Mouse (Mus musculus) Patski (cell line): ENCODE data around the gene Fam227a. TPM values are rescaled to one million over a fixed set of nuclear protein-coding genes. Genes with fewer than 3 reads are reported as not detected.
A peak's percentile ranks its signal among the peaks of the same experiment; 100 is the strongest.

Source experiments
- ATAC-seq: fragments of 100-300 bp; one replicate; pipeline ENCODE4 v1.8.0; 2021
- CTCF ChIA-PET: fragments of 350-600 bp; sonication (Branson Sonifier 250); formaldehyde crosslinking; loops from one replicate; lab custom pipeline; 2022; ENCODE audit warnings: inconsistent platforms; lab: Charles Lee
- POLR2A ChIA-PET: fragments of 350-600 bp; sonication (Branson Sonifier 250); formaldehyde crosslinking; loops from one replicate; lab custom pipeline; 2022; ENCODE audit warnings: antibody characterized with exemption, inconsistent platforms; lab: Charles Lee
- DNase-seq: peaks from one replicate; pipeline ENCODE4 v3.0.0-alpha.2; 2011; ENCODE audit warnings: low read depth, low spot score
- H3K27me3 ChIP-seq: fragments of 371-371 bp; one replicate; pipeline ENCODE4 v1.5.1; 2021
- CTCF ChIP-seq: fragments of 100-300 bp; IDR thresholded peaks from one replicate; pipeline ENCODE4 v1.5.1; 2021
- in situ Hi-C: fragments of 300-500 bp; cut with MboI; formaldehyde crosslinking; loops from 3 replicates; pipeline ENCODE4 v1.11.1; 2018; ENCODE audit warnings: low pct_unique_long_range_greater_than_20kb, mixed read lengths
- polyA plus RNA-seq: library from polyadenylated mRNA; unstranded; gene quantifications from one replicate; pipeline ENCODE4 v1.2.3, GENCODE M21; 2021

Gene Fam227a
- polyA plus RNA-seq, 1 experiment from 2014 or later, result 4.6 TPM

DNA sequence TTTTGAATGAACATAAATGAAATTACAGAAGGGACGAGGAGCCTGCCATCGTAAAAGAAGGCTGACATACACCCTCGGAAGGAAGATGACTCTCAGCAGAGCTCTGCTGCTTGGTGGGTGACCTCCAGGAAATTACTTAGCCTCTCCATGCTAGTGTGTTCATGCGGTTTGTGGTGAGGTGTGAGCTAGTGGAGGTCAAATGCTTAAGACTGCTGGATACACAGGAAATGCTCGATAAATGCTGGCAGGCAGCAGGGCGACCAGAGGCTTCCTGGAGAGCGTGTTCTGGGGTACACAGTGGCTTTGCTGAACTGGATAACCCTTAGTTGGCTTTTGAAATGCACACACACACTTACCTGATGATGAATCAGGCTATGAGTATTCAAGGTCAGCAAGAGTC lies 40.3 kb downstream of the Fam227a start:
- no peak for TF ChIP-seq CTCF
- no peak for DNase-seq
- ChIA-PET CTCF (no interaction called here), POLR2A (no interaction called here)
- H3K27me3 ChIP-seq, result no peaks in the 10 kb centered on the region
- ATAC-seq, result no peak
- in situ Hi-C loops, result no loop called here

DNA sequence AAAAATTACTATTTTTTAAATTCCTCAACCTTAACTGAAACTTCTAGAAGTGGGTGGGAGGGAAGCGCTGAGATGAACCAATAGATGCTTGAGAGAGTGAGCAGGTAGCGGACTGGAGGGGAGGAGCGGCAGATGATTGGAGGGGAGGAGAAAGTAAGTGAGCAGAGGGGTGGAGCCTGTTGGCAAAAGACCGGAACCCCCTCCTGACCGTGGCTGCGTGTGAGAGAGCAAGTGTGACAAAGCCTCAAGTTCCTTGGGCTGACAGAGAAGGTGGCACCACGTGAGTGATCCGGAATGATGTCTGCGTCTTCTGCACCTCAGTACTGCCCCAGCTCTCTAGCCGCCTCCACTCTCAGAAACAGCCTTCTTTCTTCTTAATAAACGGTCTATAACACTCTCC lies 41.6 kb downstream of the Fam227a start:
- TF ChIP-seq CTCF, result no peak
- POLR2A ChIA-PET, result no interaction called here
- no peaks in the 10 kb centered on the region for H3K27me3 ChIP-seq
- in situ Hi-C loops, result no loop called here
- no peak for DNase-seq
- CTCF ChIA-PET, result no interaction called here
- no peak for ATAC-seq

DNA sequence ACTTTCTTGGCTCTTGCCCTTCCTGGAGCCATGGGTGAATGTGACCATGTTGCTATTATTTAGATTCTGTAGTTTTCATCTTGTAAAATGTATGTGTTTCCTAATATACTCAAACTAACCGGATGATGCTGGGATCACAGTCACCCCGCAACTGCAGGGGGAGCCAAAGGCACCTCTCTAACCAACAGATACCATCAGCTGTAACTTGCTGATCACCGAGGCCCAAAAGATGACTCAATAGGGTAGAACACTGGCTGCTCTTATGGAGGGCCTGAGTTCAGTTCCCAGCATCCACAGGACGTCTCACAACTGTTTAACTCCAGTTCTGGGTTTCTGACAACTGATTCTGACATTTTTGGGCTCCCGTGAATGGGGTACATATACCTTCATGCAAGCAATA lies 42.0 kb downstream of the Fam227a start:
- DNase-seq (no peak), ATAC-seq (no peak)
- in situ Hi-C loops, result no loop called here
- ChIA-PET POLR2A (no interaction called here), CTCF (no interaction called here)
- no peak for TF ChIP-seq CTCF
- H3K27me3 ChIP-seq, result no peaks in the 10 kb centered on the region

DNA sequence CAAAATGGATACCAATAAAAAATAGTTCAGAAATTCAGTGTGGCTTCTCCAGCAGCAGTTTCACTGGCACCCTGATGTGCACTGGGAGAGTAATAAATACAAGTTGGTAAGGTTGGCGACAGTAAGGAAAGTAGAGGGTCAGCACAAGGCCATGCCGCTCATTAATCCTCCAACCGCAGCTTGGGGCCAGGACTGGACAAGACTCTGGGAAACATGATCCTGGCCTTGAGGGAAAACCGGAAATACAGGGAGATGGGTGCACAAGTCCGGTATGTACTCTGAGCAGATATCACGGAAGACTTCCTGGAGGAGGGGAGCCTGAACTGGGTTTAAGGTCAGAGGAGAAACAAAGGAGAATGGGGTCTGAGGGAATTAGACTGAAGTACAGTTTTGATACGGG lies 43.3 kb downstream of the Fam227a start:
- in situ Hi-C loops, result no loop called here
- CTCF ChIA-PET, result no interaction called here
- no peaks in the 10 kb centered on the region for H3K27me3 ChIP-seq
- POLR2A ChIA-PET, result interaction anchor here (0.6 kb wide), 1 partner anchor 294 kb away, joined by 3 read pairs; no protein-coding TSS in a partner anchor
- ATAC-seq (no peak), DNase-seq (no peak)
- no peak for TF ChIP-seq CTCF

DNA sequence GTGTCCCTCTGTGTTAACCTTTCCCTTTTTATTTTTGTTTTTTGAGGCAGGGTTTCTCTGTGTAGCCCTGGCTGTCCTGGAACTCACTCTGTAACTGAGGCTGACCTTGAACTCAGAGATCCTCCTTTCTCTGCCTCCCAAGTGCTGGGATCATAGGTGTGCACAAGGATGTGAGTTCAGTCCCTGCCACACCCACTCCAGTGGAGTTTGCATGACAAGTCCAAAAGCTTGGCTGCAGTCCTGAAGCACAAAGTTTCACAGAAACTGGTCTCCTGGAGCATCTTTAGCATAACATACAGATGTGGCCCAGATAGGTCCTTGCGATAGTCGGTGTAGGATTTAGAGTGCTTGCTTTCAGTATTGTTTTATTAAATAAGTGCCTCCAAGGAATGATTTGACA lies 49.5 kb downstream of the Fam227a start:
- ChIA-PET CTCF (no interaction called here), POLR2A (no interaction called here)
- DNase-seq (no peak), ATAC-seq (no peak)
- no peaks in the 10 kb centered on the region for H3K27me3 ChIP-seq
- in situ Hi-C loops, result loop anchor here (5.0 kb wide), 1 partner anchor 142 kb away; no protein-coding TSS in a partner anchor
- TF ChIP-seq CTCF, result no peak

DNA sequence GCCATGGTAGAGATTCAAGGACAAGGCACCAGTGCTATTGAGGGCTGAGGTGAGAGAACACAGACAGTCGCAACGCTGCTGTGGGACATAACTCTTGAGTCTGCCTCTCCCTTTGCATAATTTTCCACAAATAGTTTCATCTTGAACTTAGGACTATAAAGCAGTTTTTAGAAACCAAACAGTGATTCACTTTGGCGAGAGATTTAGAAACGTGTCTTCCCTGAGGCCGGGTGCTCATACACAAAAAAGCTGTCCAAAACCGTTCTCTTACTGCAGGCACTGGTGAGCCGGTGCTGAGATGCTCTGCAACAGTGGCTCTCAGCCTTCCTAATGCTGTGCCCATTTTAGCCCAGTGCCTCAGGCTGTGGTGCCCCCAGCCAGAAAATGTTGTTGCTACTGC lies 50.5 kb downstream of the Fam227a start:
- ATAC-seq (no peak), DNase-seq (no peak)
- no peak for TF ChIP-seq CTCF
- H3K27me3 ChIP-seq, result no peaks in the 10 kb centered on the region
- in situ Hi-C loops, result loop anchor here (5.0 kb wide), 1 partner anchor 141 kb away; no protein-coding TSS in a partner anchor
- ChIA-PET POLR2A (no interaction called here), CTCF (no interaction called here)

DNA sequence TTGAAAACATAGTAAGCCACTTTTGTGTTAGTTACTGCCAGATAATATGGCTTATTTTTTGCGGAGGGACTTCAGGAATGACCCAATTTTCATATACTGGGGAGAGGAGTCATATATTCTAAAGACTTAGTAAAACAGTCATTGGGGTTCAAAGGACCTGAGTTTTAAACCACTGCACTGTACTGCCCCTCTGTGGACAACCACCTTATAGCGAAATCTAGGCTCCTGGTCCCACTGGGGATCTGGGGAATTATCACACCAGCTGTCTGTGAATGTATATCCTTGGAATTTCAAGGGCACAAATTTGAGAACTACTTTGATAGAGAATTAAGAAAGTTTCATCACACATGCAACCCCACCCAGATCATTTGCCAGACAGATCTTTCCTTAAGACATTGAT lies 51.0 kb downstream of the Fam227a start:
- peak; percentile 71 for TF ChIP-seq CTCF
- no peak for DNase-seq

DNA sequence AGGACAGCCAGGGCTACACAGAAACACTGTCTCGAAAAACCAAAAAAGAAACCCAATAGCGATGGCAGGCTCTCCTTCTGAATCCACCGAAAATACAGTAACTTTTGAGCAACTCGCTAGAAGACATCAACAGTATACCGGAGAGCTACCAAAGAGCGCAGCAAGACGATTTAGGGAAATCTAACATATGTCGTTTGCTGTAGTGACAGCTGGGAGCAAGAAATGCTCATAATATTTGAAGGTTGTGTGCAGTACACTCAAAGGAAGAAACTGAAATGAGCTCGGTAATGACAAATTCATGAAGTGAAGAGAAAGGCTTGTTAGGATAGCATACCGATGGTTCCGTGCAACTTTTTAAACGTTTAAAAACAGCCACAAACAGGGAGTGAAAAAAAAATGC lies 52.6 kb downstream of the Fam227a start:
- no peaks in the 10 kb centered on the region for H3K27me3 ChIP-seq
- POLR2A ChIA-PET, result no interaction called here
- CTCF ChIA-PET, result no interaction called here
- no peak for TF ChIP-seq CTCF
- in situ Hi-C loops, result loop anchor here (5.0 kb wide), 1 partner anchor 139 kb away; no protein-coding TSS in a partner anchor
- ATAC-seq (no peak), DNase-seq (no peak)

More for the DNA sequence above, 51.0 kb downstream of the Fam227a start:
- H3K27me3 ChIP-seq, result no peaks in the 10 kb centered on the region
- no peak for ATAC-seq
- CTCF ChIA-PET, result no interaction called here
- POLR2A ChIA-PET, result no interaction called here
- in situ Hi-C loops, result loop anchor here (5.0 kb wide), 1 partner anchor 140 kb away; no protein-coding TSS in a partner anchor

DNA sequence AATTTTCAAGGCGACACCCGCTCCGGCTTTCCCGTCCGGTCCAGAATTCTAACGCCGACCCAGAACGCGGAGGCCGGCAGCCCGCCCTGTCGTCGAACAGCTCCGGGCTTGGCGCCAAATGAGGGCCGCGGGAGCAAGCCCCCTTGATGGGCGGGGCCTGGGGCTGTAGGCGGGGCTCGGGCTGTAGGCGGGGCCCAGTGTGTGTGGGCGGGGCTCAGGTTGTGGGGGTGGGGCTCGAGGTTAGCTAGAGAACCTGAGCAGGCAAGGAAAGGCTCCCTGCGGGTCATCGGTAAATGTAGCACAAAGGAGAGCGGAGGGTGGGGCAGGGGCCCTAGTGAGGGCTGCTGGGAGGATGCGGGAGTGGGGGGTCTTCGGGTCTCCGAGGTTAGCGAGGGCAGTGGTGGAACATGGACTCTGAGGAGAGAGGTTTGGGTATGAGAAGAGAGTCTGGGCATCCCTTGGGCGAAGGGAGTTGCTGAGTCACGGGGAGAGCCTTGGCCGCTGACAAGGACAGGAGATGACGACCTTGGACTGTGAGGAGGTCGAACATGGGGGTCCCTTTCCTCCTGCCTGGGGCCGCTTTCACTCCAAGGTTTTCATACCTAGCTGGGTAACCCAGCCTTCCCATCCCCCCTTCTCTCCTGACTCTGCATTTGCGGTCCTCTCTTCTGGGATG lies 53.6 kb downstream of the Fam227a start, which contains the start of gene Dmc1:
Dmc1 (minus strand) TSS at position 120 of the 676 bp plus-strand sequence.
- in situ Hi-C loops, result loop anchor here (5.0 kb wide), 1 partner anchor 138 kb away; no protein-coding TSS in a partner anchor
- CTCF ChIA-PET, result no interaction called here
- ATAC-seq, result no peak
- H3K27me3 ChIP-seq, result no peaks in the 10 kb centered on the region
- DNase-seq, result no peak
- POLR2A ChIA-PET, result no interaction called here
- TF ChIP-seq CTCF, result no peak

DNA sequence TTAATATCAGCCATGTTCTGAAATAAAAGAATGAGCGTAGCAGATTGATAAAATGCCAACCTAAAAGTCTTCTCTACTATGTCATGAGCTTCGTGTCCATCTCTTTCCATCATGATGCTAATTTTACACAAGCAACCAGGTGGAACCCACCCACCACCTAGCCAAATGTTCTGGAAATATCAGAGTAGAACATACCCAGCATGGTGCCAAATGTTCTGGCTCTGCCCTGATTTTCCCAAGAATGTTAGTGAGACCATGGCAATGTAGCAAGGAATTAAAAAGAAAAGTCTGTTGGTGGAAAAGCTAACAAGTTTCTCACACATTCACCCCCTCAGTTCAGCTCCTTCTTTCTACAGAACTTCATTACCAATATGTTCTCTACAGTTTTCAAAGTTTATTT lies 58.6 kb downstream of the Fam227a start:
- DNase-seq (no peak), ATAC-seq (no peak)
- ChIA-PET POLR2A (no interaction called here), CTCF (no interaction called here)
- in situ Hi-C loops, result no loop called here
- TF ChIP-seq CTCF, result no peak
- no peaks in the 10 kb centered on the region for H3K27me3 ChIP-seq

DNA sequence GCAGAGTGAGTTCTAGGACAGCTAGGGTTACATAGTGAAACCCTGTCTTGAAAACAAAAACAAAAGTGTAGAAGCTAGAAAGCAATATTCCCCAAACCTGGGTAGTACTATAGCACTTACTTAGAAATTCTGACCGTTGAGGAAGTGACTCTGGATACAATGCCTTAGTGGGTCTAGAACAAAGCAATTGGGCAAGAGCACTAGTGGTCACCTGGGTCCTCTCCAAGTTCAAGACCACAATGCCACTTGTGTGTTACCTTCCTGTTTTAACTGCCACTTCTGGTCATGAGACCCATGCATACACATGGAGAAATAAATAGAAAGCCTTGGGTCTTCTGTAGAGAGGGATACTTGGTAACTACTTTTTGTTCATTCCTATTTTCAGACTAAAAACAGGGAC lies 60.0 kb downstream of the Fam227a start:
- in situ Hi-C loops, result no loop called here
- H3K27me3 ChIP-seq, result peaks cover 7% of the 10 kb centered on the region
- DNase-seq, result no peak
- no peak for ATAC-seq
- POLR2A ChIA-PET, result no interaction called here
- TF ChIP-seq CTCF, result no peak
- CTCF ChIA-PET, result no interaction called here
